In the genomic region with DNA sequence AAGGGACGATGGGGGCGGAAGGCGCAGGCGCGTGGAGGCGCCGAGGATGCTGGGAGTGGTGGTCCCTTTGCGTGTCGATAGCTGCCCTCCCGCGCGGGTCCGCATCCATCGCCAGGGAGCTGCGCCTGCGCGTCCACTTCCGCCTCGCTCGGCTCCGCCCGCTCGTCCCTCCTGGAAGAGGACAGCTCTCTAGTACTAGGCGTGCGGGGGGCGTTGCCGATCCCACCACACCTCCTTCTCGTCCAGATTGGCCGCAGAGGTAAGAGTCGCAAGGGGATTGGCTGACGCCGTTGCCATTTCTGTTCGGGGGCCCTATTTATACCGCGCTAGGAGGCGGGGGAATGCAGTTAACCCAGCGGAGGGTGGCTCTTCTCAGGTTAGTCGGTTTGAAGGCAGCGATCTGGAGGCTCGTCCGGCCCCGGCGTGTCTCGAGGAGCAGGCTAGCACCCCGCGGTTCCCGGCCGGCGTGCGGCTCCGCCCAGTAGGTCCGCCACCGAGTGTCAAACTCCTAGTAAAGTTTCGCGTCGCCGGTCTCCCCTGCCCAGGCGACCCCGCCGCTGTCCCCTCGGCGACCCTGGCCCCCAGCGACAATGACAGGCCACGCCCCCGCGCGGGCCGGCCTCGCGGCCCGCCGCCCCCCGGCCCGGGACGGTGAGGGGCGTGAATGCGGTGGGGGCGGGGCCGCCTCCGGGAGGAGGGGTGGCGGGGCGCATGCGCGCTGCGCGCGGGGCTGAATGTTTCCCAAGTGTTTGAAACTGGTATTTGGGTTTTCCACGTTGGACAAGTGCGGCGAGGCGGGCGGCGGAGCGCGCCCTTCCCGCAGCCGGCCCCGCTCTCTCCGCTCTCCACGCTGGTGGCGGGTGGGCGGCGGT, we compare ENCODE assay signal across 8 mouse cellular contexts. TPM values are rescaled to one million over a fixed set of nuclear protein-coding genes. Genes with fewer than 3 reads are reported as not detected.
DNase-seq lines count a peak whose midpoint lies in the region; ATAC-seq and TF ChIP-seq lines count a peak whose summit lies in the region.

No protein-coding gene starts in this region.

- intact Hi-C loops in heart, postnatal 25 days (cut with DNase I): loop anchor here (10.0 kb wide), 1 partner anchor 241 kb away; the partner anchor contains the start of genes Col4a1 and Col4a2

- H3K9me3 ChIP-seq in ES-E14 (ENCODE audit: control insufficient read depth, insufficient read depth, low read depth, low read length): no peaks in the 10 kb centered on the region
- no peaks in the 10 kb centered on the region for H3K9me3 ChIP-seq in forebrain, embryonic 15.5 days

- peak; percentile 99 for DNase-seq in ES-E14 (ENCODE audit: low read depth, low spot score)
- peak; percentile 100 for DNase-seq in cerebellum, adult 11-12 months
- peak; percentile 99 for DNase-seq in heart, postnatal 25 days (ENCODE audit: low spot score)
- peak; percentile 100 for DNase-seq in layer of hippocampus, adult 18-20 months (ENCODE audit: low spot score in 2 of 2)
- DNase-seq in lung, adult 2 months: peak; percentile 95
- DNase-seq in thymus, adult 18-20 months: peak; percentile 99 to 100

- H3K4me1 ChIP-seq in ES-E14 (ENCODE audit: control insufficient read depth in 2 of 2, insufficient read depth in 2 of 2, low read length in 2 of 2, poor library complexity in 1 of 2): peaks cover 3 to 7% of the 10 kb centered on the region in 2 experiments; a peak in 1 of 4 replicates
- peaks cover 33% of the 10 kb centered on the region for H3K4me1 ChIP-seq in forebrain, embryonic 15.5 days
- peaks cover 6% of the 10 kb centered on the region for H3K4me1 ChIP-seq in lung, adult 2 months (ENCODE audit: control insufficient read depth, insufficient read depth, low read length)

- no peak for TF ChIP-seq CTCF in lung, adult 2 months (IDR thresholded peaks at IDR 0.05; ENCODE audit: insufficient read depth, low read length)

- peak overlapping the region; percentile 78 for H3K4me2 ChIP-seq in forebrain, embryonic 15.5 days (replicated peaks)

- peak; percentile 99 for TF ChIP-seq POLR2A in lung, adult 2 months (IDR thresholded peaks at IDR 0.05; ENCODE audit: borderline replicate concordance, extremely low read depth, low read depth, low read length)

- no peaks in the 10 kb centered on the region for H3K36me3 ChIP-seq in ES-E14 (ENCODE audit: control insufficient read depth, insufficient read depth, low read length, poor library complexity, severe bottlenecking)
- H3K36me3 ChIP-seq in forebrain, embryonic 15.5 days: no peaks in the 10 kb centered on the region

- under 1% methylated on average over 103 of the region's 103 CpGs for WGBS in forebrain, embryonic 15.5 days
- under 1% methylated on average over 96 of the region's 103 CpGs for WGBS in lung, adult 2 months

- ATAC-seq in forebrain, embryonic 15.5 days (replicated peaks): peak; percentile 90
- ATAC-seq in neutrophil, adult 5-6 weeks (ENCODE audit: extremely low read depth, insufficient number of reproducible peaks, low FRiP score, poor library complexity, severe bottlenecking): peak; percentile 64

- in situ Hi-C loops in ES-E14 (cut with MboI; ENCODE audit: low sequenced_read_pairs in 2 of 2, unreplicated experiment in 2 of 2): loop anchor here in 1 of 2 experiments (10.0 kb wide), 1 partner anchor 149 kb away; the partner anchor contains the start of gene 1700016D06Rik

- H3K4me3 ChIP-seq in ES-E14 (ENCODE audit: insufficient read depth in 1 of 2, low read depth in 1 of 2, low read length in 2 of 2, poor library complexity in 1 of 2, severe bottlenecking in 1 of 2): peak overlapping the region; percentile 78 to 92
- H3K4me3 ChIP-seq in forebrain, embryonic 15.5 days: peak overlapping the region; percentile 97
- H3K4me3 ChIP-seq in lung, adult 2 months (replicated peaks; ENCODE audit: extremely low read depth, low read depth, low read length): peak overlapping the region; percentile 90

- no peaks in the 10 kb centered on the region for H3K27me3 ChIP-seq in forebrain, embryonic 15.5 days

- H3K9ac ChIP-seq in ES-E14 (ENCODE audit: insufficient read depth, low read depth, low read length, poor library complexity, severe bottlenecking): peak overlapping the region; percentile 86
- H3K9ac ChIP-seq in forebrain, embryonic 15.5 days (replicated peaks): peak overlapping the region; percentile 93

- peak overlapping the region; percentile 92 for H3K27ac ChIP-seq in ES-E14 (ENCODE audit: insufficient read depth, low read depth, low read length, poor library complexity, severe bottlenecking)
- H3K27ac ChIP-seq in forebrain, embryonic 15.5 days (replicated peaks): peak overlapping the region; percentile 100

TF ChIP-seq in ES-E14, 5 proteins besides CTCF, POLR2A, EP300 and RAD21:
- TF ChIP-seq MAFK (IDR thresholded peaks at IDR 0.05; ENCODE audit: insufficient read depth, low read depth, low read length): no peak
- peak; percentile 83 for TF ChIP-seq HCFC1 (IDR thresholded peaks at IDR 0.05; ENCODE audit: borderline replicate concordance, insufficient read depth, low read length)
- 0 out of 2 replicates have a peak, but pooled peaks have one; percentile 48 for TF ChIP-seq CHD2 (IDR thresholded peaks at IDR 0.05; ENCODE audit: low read depth, low read length)

RNA-seq across cellular contexts. Expression of gene Ing1, which starts 0.6 kb away (rescaled TPM):
- 34.7 and 37.9 TPM in 2 replicates for total RNA-seq in ES-E14 (2012; rRNA removed)
- 55.5 and 56.2 TPM in 2 replicates for polyA plus RNA-seq in forebrain, embryonic 15.5 days (2015; fragmentation: Nextera tagmentation; extraction: Ambion mirVana)
- 10 to 100 TPM; 22.7 TPM for total RNA-seq in heart, postnatal 25 days (2021)
- total RNA-seq in layer of hippocampus, adult 18-20 months (2021): 10 to 100 TPM; 36.7 to 49.9 TPM
- polyA plus RNA-seq in lung, adult 2 months (2012; rRNA removed): 18.5 and 21.5 TPM in 2 replicates
- total RNA-seq in neutrophil, adult 5-6 weeks (2017): 113 and 115 TPM in 2 replicates

RNA-seq across cellular contexts. Expression of gene Cars2, which starts 5.4 kb away (rescaled TPM):
- total RNA-seq in ES-E14 (2012; rRNA removed): 34.6 and 50.5 TPM in 2 replicates
- 27.9 and 30.2 TPM in 2 replicates for polyA plus RNA-seq in forebrain, embryonic 15.5 days (2015; fragmentation: Nextera tagmentation; extraction: Ambion mirVana)
- 10 to 100 TPM; 43.5 to 48.1 TPM for total RNA-seq in heart, postnatal 25 days (2021)
- 10 to 100 TPM; 18.8 to 23.3 TPM for total RNA-seq in layer of hippocampus, adult 18-20 months (2021)
- polyA plus RNA-seq in lung, adult 2 months (2012; rRNA removed): 38.8 and 48.4 TPM in 2 replicates
- 27.9 and 32.9 TPM in 2 replicates for total RNA-seq in neutrophil, adult 5-6 weeks (2017)

RNA-seq across cellular contexts. Expression of gene Naxd, which starts 58.6 kb away (rescaled TPM):
- 42.7 and 55.2 TPM in 2 replicates for total RNA-seq in ES-E14 (2012; rRNA removed)
- 161 and 166 TPM in 2 replicates for polyA plus RNA-seq in forebrain, embryonic 15.5 days (2015; fragmentation: Nextera tagmentation; extraction: Ambion mirVana)
- total RNA-seq in heart, postnatal 25 days (2021): 10 to 100 TPM; 32.7 to 36.8 TPM
- 10 to 100 TPM; 56.0 to 59.7 TPM for total RNA-seq in layer of hippocampus, adult 18-20 months (2021)
- polyA plus RNA-seq in lung, adult 2 months (2012; rRNA removed): 142 and 150 TPM in 2 replicates
- total RNA-seq in neutrophil, adult 5-6 weeks (2017): 55.1 and 63.1 TPM in 2 replicates

Comparison
In these comparisons a context has a peak if more than half of its experiments do, and no peak if none do; other contexts are left out.
1. Peak in every context shown above with its lines: DNase-seq, ATAC-seq, H3K4me3 ChIP-seq and H3K27ac ChIP-seq.